Mouse (Mus musculus) liver, embryonic 14.5 days (tissue): ENCODE results near the gene 9530003J23Rik.

Experiments
- CTCF ChIP-seq: IDR thresholded peaks from 2 replicates; pipeline ENCODE4 v1.5.1; 2016; ENCODE audit warnings: antibody characterized with exemption, low read depth, control low read depth
- EP300 ChIP-seq: IDR thresholded peaks from 2 replicates; pipeline ENCODE4 v1.6.1; 2016; ENCODE audit warnings: antibody characterized with exemption, low read depth

- no peak for TF ChIP-seq EP300
- TF ChIP-seq CTCF, result no peak
Measured at GRCm38 (mm10) chr10:117281381-117281920, 42.9 kb upstream of the 9530003J23Rik start.
